Mouse (Mus musculus) heart, embryonic 14.5 days (tissue): ENCODE results near the gene Tmem30a. TPM values are rescaled to one million over a fixed set of nuclear protein-coding genes. Genes with fewer than 3 reads are reported as not detected.

ENCODE experiments used
- ATAC-seq: fragments of 200-750 bp; cut with Nextera tagmentation; 2 replicates; pipeline ENCODE4 v1.8.0; 2017; ENCODE audit warnings: low read depth, moderate TSS enrichment; ENCODE audit not compliant: insufficient number of reproducible peaks, insufficient read depth, low FRiP score
- H3K27ac ChIP-seq, 2 experiments: fragments of 200-500 bp in 1 of 2; fragments of 300-500 bp in 1 of 2; sonication (generic) in 1 of 2; replicated peaks in 1 of 2; 2 replicates each; pipeline ENCODE4 v1.5.1; 2012 to 2014; ENCODE audit warnings: low read depth in 2 of 2, low read length in 2 of 2, control low read depth in 1 of 2, mild to moderate bottlenecking in 1 of 2, mixed read lengths in 1 of 2; ENCODE audit not compliant: control insufficient read depth in 1 of 2, insufficient read depth in 1 of 2
- H3K27me3 ChIP-seq: fragments of 300-500 bp; sonication (generic); 2 replicates; pipeline ENCODE4 v1.6.1; 2014; ENCODE audit warnings: mild to moderate bottlenecking, low read length, control low read depth; ENCODE audit not compliant: control insufficient read depth, insufficient read depth
- H3K36me3 ChIP-seq: fragments of 300-500 bp; sonication (generic); 2 replicates; pipeline ENCODE4 v1.6.1; 2014; ENCODE audit warnings: mild to moderate bottlenecking, control low read depth, low read length, mixed read lengths; ENCODE audit not compliant: control insufficient read depth, insufficient read depth
- H3K4me1 ChIP-seq, 2 experiments: fragments of 200-500 bp in 1 of 2; fragments of 300-500 bp in 1 of 2; sonication (generic) in 1 of 2; 2 replicates each; pipeline ENCODE4 v1.6.1; 2012 to 2014; ENCODE audit warnings: low read length in 2 of 2, control low read depth in 1 of 2, mixed read lengths in 1 of 2; ENCODE audit not compliant: control insufficient read depth in 2 of 2, insufficient read depth in 2 of 2
- H3K4me2 ChIP-seq: fragments of 300-500 bp; sonication (generic); 2 replicates; pipeline ENCODE4 v1.6.1; 2014; ENCODE audit warnings: mild to moderate bottlenecking, low read length
- H3K4me3 ChIP-seq, 2 experiments: fragments of 200-500 bp in 1 of 2; fragments of 300-500 bp in 1 of 2; sonication (generic) in 1 of 2; 2 replicates each; pipeline ENCODE4 v1.5.1; 2012 to 2014; ENCODE audit warnings: low read length in 2 of 2, mild to moderate bottlenecking in 2 of 2, control low read depth in 1 of 2, low read depth in 1 of 2, moderate library complexity in 1 of 2; ENCODE audit not compliant: control insufficient read depth in 1 of 2, insufficient read depth in 1 of 2
- H3K9ac ChIP-seq: fragments of 300-500 bp; sonication (generic); 2 replicates; pipeline ENCODE4 v1.6.1; 2014; ENCODE audit warnings: mild to moderate bottlenecking, low read length
- H3K9me3 ChIP-seq: fragments of 300-500 bp; sonication (generic); 2 replicates; pipeline ENCODE4 v1.6.1; 2016; ENCODE audit warnings: low read length, control low read depth; ENCODE audit not compliant: control insufficient read depth
- WGBS: fragments of 180-500 bp; shearing (Covaris S2); extraction: QIAGEN DNeasy Blood & Tissue Kit; methylation state at CpG from one replicate; pipeline ENCODE4 v1.1.7; 2014; 5-methylcytosine and 5-hydroxymethylcytosine counted together
- polyA plus RNA-seq: library from polyadenylated mRNA; unstranded; fragments of >200 nt; fragmentation: Nextera tagmentation; extraction: Ambion mirVana; gene quantifications from 2 replicates; pipeline ENCODE4 v1.2.1, GENCODE M21; 2014

The Tmem30a gene
- polyA plus RNA-seq, 1 experiment from 2014 or later, result 93.3 TPM

- peak overlapping the region; percentile 89 for H3K9ac ChIP-seq
- H3K27ac ChIP-seq, result peak overlapping the region; percentile 91 to 98
- peaks cover 0 to 16% of the 10 kb centered on the region in 2 experiments; a peak in 2 of 4 replicates for H3K4me1 ChIP-seq
- H3K4me2 ChIP-seq, result peak overlapping the region; percentile 79
- ATAC-seq, result no peak
- H3K4me3 ChIP-seq, result peak overlapping the region; percentile 64 to 73
- no peaks in the 10 kb centered on the region for H3K9me3 ChIP-seq
- peaks cover 30% of the 10 kb centered on the region for H3K36me3 ChIP-seq
- H3K27me3 ChIP-seq, result no peaks in the 10 kb centered on the region
- WGBS, result 6% methylated on average over 14 of the region's 14 CpGs
These were observed 33.2 kb downstream of the Tmem30a start for GRCm38 (mm10) chr9:79760076-79760475.

GRCm38 (mm10) chr9:79759385-79760005 lies 33.8 kb downstream of the Tmem30a start, which contains the start of gene Cox7a2:
Gene Cox7a2, minus strand, starts transcription at chr9:79759878.
- H3K4me2 ChIP-seq, result peak within 1 kb of the TSS; percentile 80
- peaks cover 0 to 16% of the 10 kb centered on the region in 2 experiments; a peak in 2 of 4 replicates for H3K4me1 ChIP-seq
- no peaks in the 10 kb centered on the region for H3K27me3 ChIP-seq
- peak within 1 kb of the TSS; percentile 73 to 80 for H3K4me3 ChIP-seq
- H3K9ac ChIP-seq, result peak within 1 kb of the TSS; percentile 89
- peak within 1 kb of the TSS; percentile 96 to 98 for H3K27ac ChIP-seq
- WGBS, result under 1% methylated on average over 49 of the region's 49 CpGs
- peak; percentile 99 for ATAC-seq
- no peaks in the 10 kb centered on the region for H3K9me3 ChIP-seq
- H3K36me3 ChIP-seq, result peaks cover 34% of the 10 kb centered on the region

DNA sequence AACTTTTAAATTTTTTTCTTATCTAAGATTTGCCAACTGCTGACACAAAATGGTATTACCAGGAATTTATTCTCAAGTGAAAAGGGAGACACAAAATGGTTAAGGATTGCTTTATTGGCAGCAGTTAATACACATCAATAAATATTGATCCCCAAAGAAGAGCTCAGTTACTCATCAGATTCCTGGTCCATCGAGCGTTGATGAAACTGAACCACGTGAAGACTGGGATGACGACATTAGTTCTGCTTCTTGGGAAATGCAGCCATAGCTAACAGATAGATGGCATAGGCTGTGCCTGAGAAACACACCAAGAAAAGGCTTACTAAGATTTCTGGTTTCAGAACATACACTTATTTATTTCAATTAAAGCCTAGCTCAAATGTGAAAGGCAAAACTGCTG lies 38.0 kb downstream of the Tmem30a start:
- Histone ChIP-seq H3K36me3 (peaks cover 63% of the 10 kb centered on the region), H3K4me2 (no peak overlapping the region), H3K4me3 (no peak overlapping the region), H3K9me3 (no peaks in the 10 kb centered on the region), H3K4me1 (peaks cover 0 to 14% of the 10 kb centered on the region in 2 experiments; a peak in 2 of 4 replicates), H3K27ac (no peak overlapping the region), H3K9ac (no peak overlapping the region), H3K27me3 (no peaks in the 10 kb centered on the region)
- no peak for ATAC-seq
- WGBS, result 87% methylated on average over 4 of the region's 4 CpGs

- peaks cover 56% of the 10 kb centered on the region for H3K36me3 ChIP-seq
- no peak overlapping the region for H3K27ac ChIP-seq
- no peak for ATAC-seq
- WGBS, result 86% methylated on average over 8 of the region's 8 CpGs
- H3K4me2 ChIP-seq, result no peak overlapping the region
- H3K27me3 ChIP-seq, result no peaks in the 10 kb centered on the region
- H3K9ac ChIP-seq, result no peak overlapping the region
- H3K4me1 ChIP-seq, result no peaks in the 10 kb centered on the region
- no peak overlapping the region for H3K4me3 ChIP-seq
- H3K9me3 ChIP-seq, result no peaks in the 10 kb centered on the region
These were observed 41.5 kb downstream of the Tmem30a start for GRCm38 (mm10) chr9:79751846-79752245.

DNA sequence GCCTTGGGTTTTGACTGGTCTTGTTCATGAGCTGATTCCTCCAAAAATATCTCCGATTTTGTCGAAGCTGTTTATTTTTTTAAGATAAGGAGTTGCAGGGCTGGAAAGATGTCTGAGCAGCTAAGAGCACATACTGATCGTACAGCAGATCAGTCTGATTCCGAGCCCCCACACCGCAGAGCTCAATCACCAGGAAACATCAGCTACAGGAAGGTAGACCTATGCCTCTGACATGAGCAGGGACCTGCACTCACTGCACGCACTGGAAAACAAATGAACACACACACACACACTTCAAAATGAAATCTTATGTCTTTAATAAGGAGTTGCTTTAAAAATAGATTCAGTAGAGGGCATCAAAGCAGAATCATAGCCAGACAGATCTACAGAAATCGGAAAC lies 42.6 kb downstream of the Tmem30a start:
- peaks cover 45% of the 10 kb centered on the region for H3K36me3 ChIP-seq
- WGBS, result 50% methylated on average over 7 of the region's 7 CpGs
- H3K9ac ChIP-seq, result no peak overlapping the region
- no peak overlapping the region for H3K27ac ChIP-seq
- no peaks in the 10 kb centered on the region for H3K27me3 ChIP-seq
- no peak for ATAC-seq
- H3K9me3 ChIP-seq, result no peaks in the 10 kb centered on the region
- H3K4me1 ChIP-seq, result no peaks in the 10 kb centered on the region
- H3K4me2 ChIP-seq, result no peak overlapping the region
- H3K4me3 ChIP-seq, result no peak overlapping the region

DNA sequence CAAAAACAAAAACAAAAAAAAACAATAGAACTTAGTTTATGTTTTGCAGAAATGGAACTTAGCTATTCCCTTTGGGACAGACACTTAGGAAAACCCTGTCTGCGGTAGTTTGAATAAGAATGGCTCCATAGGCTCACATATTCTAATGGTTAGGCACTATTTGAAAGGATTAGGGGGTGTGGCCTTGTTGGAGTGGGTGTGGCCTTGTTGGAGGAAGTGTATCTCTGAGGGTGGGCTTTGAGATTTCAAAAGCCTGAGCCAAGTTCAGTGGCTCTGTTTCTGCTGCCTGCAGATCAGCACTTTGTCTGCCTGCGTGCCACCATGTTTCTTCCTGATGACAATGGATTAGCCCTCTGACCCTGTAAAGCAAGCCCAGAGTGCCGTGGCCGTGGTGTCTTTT lies 48.3 kb downstream of the Tmem30a start:
- no peaks in the 10 kb centered on the region for H3K4me1 ChIP-seq
- no peak overlapping the region for H3K27ac ChIP-seq
- no peaks in the 10 kb centered on the region for H3K27me3 ChIP-seq
- H3K4me3 ChIP-seq, result no peak overlapping the region
- no peak overlapping the region for H3K9ac ChIP-seq
- H3K4me2 ChIP-seq, result no peak overlapping the region
- H3K9me3 ChIP-seq, result no peaks in the 10 kb centered on the region
- 75% methylated on average over 4 of the region's 4 CpGs for WGBS
- H3K36me3 ChIP-seq, result 0 out of 2 replicates have a peak, but pooled peaks cover 5% of the 10 kb centered on the region
- no peak; the same call in 1 of the 2 replicates for ATAC-seq

DNA sequence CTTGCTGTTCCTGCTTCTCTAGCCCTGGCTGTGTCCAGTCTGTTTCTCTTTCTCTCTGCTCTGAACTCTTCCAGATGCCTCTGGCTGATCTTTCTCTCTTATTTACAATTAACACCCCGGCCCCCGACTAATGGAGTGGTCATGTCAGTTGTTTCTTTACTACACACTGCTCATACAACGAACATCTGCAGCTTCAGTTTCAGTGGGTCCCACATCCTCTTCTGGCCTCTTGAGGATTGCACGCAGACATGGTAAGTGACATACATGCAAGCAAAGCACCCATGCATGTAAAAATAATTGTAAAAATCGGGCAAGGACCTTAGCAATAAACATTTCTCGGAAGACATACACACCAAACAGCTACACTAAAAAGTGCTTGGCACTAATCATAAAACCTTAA lies 57.7 kb downstream of the Tmem30a start:
- Histone ChIP-seq H3K9ac (no peak overlapping the region), H3K4me1 (no peaks in the 10 kb centered on the region), H3K36me3 (no peaks in the 10 kb centered on the region), H3K27ac (no peak overlapping the region), H3K4me2 (no peak overlapping the region), H3K9me3 (no peaks in the 10 kb centered on the region), H3K4me3 (no peak overlapping the region), H3K27me3 (no peaks in the 10 kb centered on the region)
- 79% methylated on average over 6 of the region's 6 CpGs for WGBS
- no peak for ATAC-seq

DNA sequence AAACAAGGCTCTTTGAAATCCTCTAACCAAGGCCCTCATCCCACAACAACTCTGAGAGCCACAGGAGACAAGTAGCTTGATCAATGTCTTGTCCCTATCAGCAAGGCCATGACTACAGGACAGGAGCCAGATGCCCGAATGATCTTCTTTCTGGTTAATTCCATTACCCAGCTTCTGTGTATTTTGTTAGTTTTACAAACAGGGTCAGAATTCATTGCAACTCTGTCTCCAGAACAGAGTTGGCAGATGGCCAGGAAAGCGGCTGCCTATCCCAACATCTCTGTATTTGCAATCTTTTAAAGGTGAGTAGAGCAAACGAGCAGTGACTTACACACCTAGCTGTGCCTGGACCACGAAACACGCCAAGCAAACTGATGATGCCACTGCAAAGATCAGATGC lies 63.0 kb downstream of the Tmem30a start:
- Histone ChIP-seq H3K4me1 (no peaks in the 10 kb centered on the region), H3K27ac (no peak overlapping the region), H3K4me2 (no peak overlapping the region), H3K9ac (no peak overlapping the region), H3K9me3 (no peaks in the 10 kb centered on the region), H3K36me3 (no peaks in the 10 kb centered on the region), H3K4me3 (no peak overlapping the region), H3K27me3 (no peaks in the 10 kb centered on the region)
- 72% methylated on average over 5 of the region's 5 CpGs for WGBS
- no peak for ATAC-seq
